Mouse (Mus musculus) kidney, embryonic 14.5 days (tissue): ENCODE results near the gene Zfp773. TPM values are rescaled to one million over a fixed set of nuclear protein-coding genes. Genes with fewer than 3 reads are reported as not detected.
A peak's percentile ranks its signal among the peaks of the same experiment; 100 is the strongest.

Source experiments
- ATAC-seq: fragments of 200-750 bp; cut with Nextera tagmentation; 2 replicates; pipeline ENCODE4 v1.8.0; 2017; ENCODE audit warnings: moderate number of reproducible peaks, mild to moderate bottlenecking, moderate TSS enrichment, moderate library complexity; ENCODE audit not compliant: low FRiP score, low TSS enrichment
- H3K27ac ChIP-seq: fragments of 300-500 bp; sonication (generic); 2 replicates; pipeline ENCODE4 v1.5.1; 2014; ENCODE audit warnings: low read depth, mild to moderate bottlenecking, low read length, moderate library complexity, mixed read lengths
- H3K27me3 ChIP-seq: fragments of 300-500 bp; sonication (generic); 2 replicates; pipeline ENCODE4 v1.6.1; 2014; ENCODE audit warnings: mild to moderate bottlenecking, low read length; ENCODE audit not compliant: control insufficient read depth, insufficient read depth
- H3K36me3 ChIP-seq: fragments of 300-500 bp; sonication (generic); 2 replicates; pipeline ENCODE4 v1.6.1; 2014; ENCODE audit warnings: low read length, mixed read lengths; ENCODE audit not compliant: control insufficient read depth, insufficient read depth
- H3K4me1 ChIP-seq: fragments of 300-500 bp; sonication (generic); 2 replicates; pipeline ENCODE4 v1.6.1; 2014; ENCODE audit warnings: low read length, mixed read lengths; ENCODE audit not compliant: control insufficient read depth, insufficient read depth
- H3K4me2 ChIP-seq: fragments of 300-500 bp; sonication (generic); replicated peaks from 2 replicates; pipeline ENCODE4 v1.6.1; 2014; ENCODE audit warnings: low read depth, mild to moderate bottlenecking, low read length
- H3K4me3 ChIP-seq: fragments of 300-500 bp; sonication (generic); 2 replicates; pipeline ENCODE4 v1.5.1; 2014; ENCODE audit warnings: mild to moderate bottlenecking, low read length
- H3K9ac ChIP-seq: fragments of 300-500 bp; sonication (generic); 2 replicates; pipeline ENCODE4 v1.6.1; 2014; ENCODE audit warnings: low read depth, mild to moderate bottlenecking, low read length, moderate library complexity
- H3K9me3 ChIP-seq: fragments of 300-500 bp; sonication (generic); 2 replicates; pipeline ENCODE4 v1.6.1; 2016; ENCODE audit warnings: low read length; ENCODE audit not compliant: control insufficient read depth
- WGBS: fragments of 180-500 bp; shearing (Covaris S2); extraction: QIAGEN DNeasy Blood & Tissue Kit; methylation state at CpG from one replicate; pipeline ENCODE4 v1.1.7; 2014; 5-methylcytosine and 5-hydroxymethylcytosine counted together
- polyA plus RNA-seq: library from polyadenylated mRNA; unstranded; fragments of >200 nt; fragmentation: Nextera tagmentation; extraction: Ambion mirVana; gene quantifications from 2 replicates; pipeline ENCODE4 v1.2.1, GENCODE M21; 2014

The Zfp773 gene
- polyA plus RNA-seq, 1 experiment from 2014 or later = 2.4 TPM

DNA sequence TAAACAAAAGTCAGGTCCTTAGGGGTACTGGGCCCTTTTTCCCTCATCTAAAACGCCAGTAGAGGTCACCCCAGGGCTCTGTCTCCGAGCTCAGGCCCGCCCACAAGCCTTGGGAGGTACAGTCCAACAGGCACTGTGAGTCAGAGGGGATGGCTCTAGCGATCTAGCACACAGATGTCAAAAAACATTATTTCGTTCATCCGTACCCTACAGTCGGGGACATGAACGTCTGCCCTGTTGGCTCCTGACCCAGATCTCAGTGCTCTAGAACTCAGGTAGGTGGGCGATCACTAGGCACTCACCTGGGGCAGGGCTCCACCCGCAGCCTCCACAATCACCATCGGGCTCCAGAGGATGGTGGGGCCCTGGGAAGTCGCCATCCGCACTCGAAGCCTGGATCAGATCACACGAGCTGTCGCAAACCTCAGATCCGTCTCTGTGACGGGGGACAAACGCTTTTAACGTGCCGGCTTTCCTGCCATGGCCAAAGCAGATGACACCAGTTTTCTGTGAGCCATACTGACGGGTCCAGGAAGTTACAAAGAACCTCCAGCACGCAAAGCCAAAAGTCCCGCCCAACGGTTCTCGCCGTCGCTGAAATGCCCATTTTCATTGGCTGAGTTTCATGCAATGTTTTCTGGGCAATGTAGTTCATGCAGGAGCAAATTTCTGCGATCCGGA, 15.5 kb downstream of the Zfp773 start, which contains the start of gene Zfp954:
TSS of gene Zfp954 (minus strand) at position 568 of the 681 bp plus-strand sequence.
- under 1% methylated on average over 30 of the region's 30 CpGs for WGBS
- Histone ChIP-seq H3K4me1 (no peaks in the 10 kb centered on the region), H3K27me3 (no peaks in the 10 kb centered on the region), H3K27ac (no peak within 1 kb of the TSS), H3K4me3 (peak within 1 kb of the TSS; percentile 69), H3K36me3 (no peaks in the 10 kb centered on the region; the same call in 1 of the 2 replicates), H3K9ac (peak within 1 kb of the TSS; percentile 65), H3K4me2 (peak within 1 kb of the TSS; percentile 50), H3K9me3 (no peaks in the 10 kb centered on the region)
- peak; percentile 95 for ATAC-seq

GRCm38 (mm10) chr7:7118441-7118840, 18.1 kb downstream of the Zfp773 start:
- no peaks in the 10 kb centered on the region for H3K4me1 ChIP-seq
- H3K4me2 ChIP-seq = no peak overlapping the region
- H3K4me3 ChIP-seq = no peak overlapping the region
- H3K9me3 ChIP-seq = no peaks in the 10 kb centered on the region
- no peak overlapping the region for H3K27ac ChIP-seq
- H3K9ac ChIP-seq = no peak overlapping the region
- H3K27me3 ChIP-seq = no peaks in the 10 kb centered on the region
- ATAC-seq = no peak
- H3K36me3 ChIP-seq = peaks cover 20% of the 10 kb centered on the region
- WGBS = 94% methylated on average over 2 of the region's 2 CpGs

- H3K4me2 ChIP-seq = no peak overlapping the region
- no peak overlapping the region for H3K27ac ChIP-seq
Observed at GRCm38 (mm10) chr7:7108501-7108900, 28.1 kb downstream of the Zfp773 start.

More at GRCm38 (mm10) chr7:7108501-7108900, 28.1 kb downstream of the Zfp773 start:
- H3K36me3 ChIP-seq = no peaks in the 10 kb centered on the region
- WGBS = 92% methylated on average over 7 of the region's 7 CpGs
- no peak for ATAC-seq
- H3K9me3 ChIP-seq = no peaks in the 10 kb centered on the region
- H3K4me1 ChIP-seq = no peaks in the 10 kb centered on the region
- H3K27me3 ChIP-seq = no peaks in the 10 kb centered on the region
- no peak overlapping the region for H3K9ac ChIP-seq
- no peak overlapping the region for H3K4me3 ChIP-seq

Other genes starting within 250 kb of the Zfp773 start
- not detected in 2 replicates for gene Aurkc, start 141.5 kb downstream of the Zfp773 start, polyA plus RNA-seq
- 11.1 and 12.2 TPM in 2 replicates for gene Zfp954, start 15.3 kb downstream of the Zfp773 start, polyA plus RNA-seq
- gene Zfp418, start 34.6 kb upstream of the Zfp773 start, polyA plus RNA-seq = 2.2 and 3.5 TPM in 2 replicates
- 6.9 and 9.2 TPM in 2 replicates for gene Zfp772, start 73.2 kb upstream of the Zfp773 start, polyA plus RNA-seq
- gene Vmn2r29, start 110.6 kb upstream of the Zfp773 start, polyA plus RNA-seq = 0.14 and 0.20 TPM in 2 replicates
- 3.8 and 5.6 TPM in 2 replicates for gene Gm45844, start 141.5 kb upstream of the Zfp773 start, polyA plus RNA-seq
- 25.6 and 39.0 TPM in 2 replicates for gene Clcn4, start 164.1 kb upstream of the Zfp773 start, polyA plus RNA-seq
- not detected in 2 replicates for gene Vmn2r30, start 200.9 kb upstream of the Zfp773 start, polyA plus RNA-seq
- gene Gm45783, start 237.8 kb upstream of the Zfp773 start, polyA plus RNA-seq = not detected in 2 replicates